Mouse (Mus musculus) hindbrain, embryonic 16.5 days (tissue): ENCODE measurements around the gene Trim6. TPM values are rescaled to one million over a fixed set of nuclear protein-coding genes. Genes with fewer than 3 reads are reported as not detected.

Experiments
- ATAC-seq: fragments of 200-750 bp; cut with Nextera tagmentation; 2 replicates; pipeline ENCODE4 v1.8.0; 2017; ENCODE audit warnings: moderate TSS enrichment, moderate library complexity
- H3K27ac ChIP-seq: fragments of 300-500 bp; sonication (generic); 2 replicates; pipeline ENCODE4 v1.5.1; 2014; ENCODE audit warnings: low read depth, mild to moderate bottlenecking, control low read depth, low read length, moderate library complexity
- H3K27me3 ChIP-seq: fragments of 300-500 bp; sonication (generic); replicated peaks from 2 replicates; pipeline ENCODE4 v1.6.1; 2014; ENCODE audit warnings: low read length; ENCODE audit not compliant: control insufficient read depth, insufficient read depth
- H3K36me3 ChIP-seq: fragments of 300-500 bp; sonication (generic); 2 replicates; pipeline ENCODE4 v1.6.1; 2014; ENCODE audit warnings: mild to moderate bottlenecking, low read length, moderate library complexity, mixed read lengths; ENCODE audit not compliant: control insufficient read depth, insufficient read depth
- H3K4me1 ChIP-seq: fragments of 300-500 bp; sonication (generic); 2 replicates; pipeline ENCODE4 v1.6.1; 2014; ENCODE audit warnings: low read depth, low read length; ENCODE audit not compliant: control insufficient read depth, insufficient read depth
- H3K4me2 ChIP-seq: fragments of 300-500 bp; sonication (generic); 2 replicates; pipeline ENCODE4 v1.6.1; 2014; ENCODE audit warnings: mild to moderate bottlenecking, low read length, control low read depth, moderate library complexity
- H3K4me3 ChIP-seq: fragments of 300-500 bp; sonication (generic); 2 replicates; pipeline ENCODE4 v1.5.1; 2014; ENCODE audit warnings: mild to moderate bottlenecking, low read length, control low read depth, moderate library complexity
- H3K9ac ChIP-seq: fragments of 300-500 bp; sonication (generic); 2 replicates; pipeline ENCODE4 v1.6.1; 2014; ENCODE audit warnings: low read depth, mild to moderate bottlenecking, control low read depth, low read length, moderate library complexity
- H3K9me3 ChIP-seq: fragments of 300-500 bp; sonication (generic); 2 replicates; pipeline ENCODE4 v1.6.1; 2014; ENCODE audit warnings: mild to moderate bottlenecking, low read length, moderate library complexity; ENCODE audit not compliant: control insufficient read depth
- WGBS: fragments of 180-500 bp; shearing (Covaris S2); extraction: QIAGEN DNeasy Blood & Tissue Kit; methylation state at CpG from one replicate; pipeline ENCODE4 v1.1.7; 2014; 5-methylcytosine and 5-hydroxymethylcytosine counted together
- polyA plus RNA-seq: library from polyadenylated mRNA; unstranded; fragments of >200 nt; fragmentation: Nextera tagmentation; extraction: Ambion mirVana; gene quantifications from 2 replicates; pipeline ENCODE4 v1.2.1, GENCODE M21; 2015

Gene Trim6
- 0.30 and 0.41 TPM in 2 replicates for polyA plus RNA-seq

GRCm38 (mm10) chr7:104218701-104219569, at the start of gene Trim6:
Trim6 (plus strand) TSS chr7:104218793.
- Histone ChIP-seq H3K9me3 (no peaks in the 10 kb centered on the region), H3K4me3 (peak within 1 kb of the TSS; percentile 35), H3K4me1 (peaks cover 3% of the 10 kb centered on the region; the same call in 1 of the 2 replicates), H3K9ac (peak within 1 kb of the TSS; percentile 39), H3K27me3 (no peaks in the 10 kb centered on the region), H3K27ac (no peak within 1 kb of the TSS), H3K4me2 (peak within 1 kb of the TSS; percentile 57), H3K36me3 (no peaks in the 10 kb centered on the region)
- 4% methylated on average over 37 of the region's 37 CpGs for WGBS
- peak; percentile 63 for ATAC-seq

GRCm38 (mm10) chr7:104169634-104170204, 48.9 kb upstream of the Trim6 start:
- WGBS: 74% methylated on average over 6 of the region's 6 CpGs
- Histone ChIP-seq H3K4me2 (no peak overlapping the region), H3K4me1 (no peaks in the 10 kb centered on the region), H3K4me3 (no peak overlapping the region), H3K36me3 (no peaks in the 10 kb centered on the region), H3K9me3 (no peaks in the 10 kb centered on the region), H3K9ac (no peak overlapping the region), H3K27me3 (no peaks in the 10 kb centered on the region), H3K27ac (no peak overlapping the region)
- no peak for ATAC-seq

GRCm38 (mm10) chr7:104175085-104175484, 43.5 kb upstream of the Trim6 start:
- H3K4me1 ChIP-seq: no peaks in the 10 kb centered on the region
- no peak for ATAC-seq
- WGBS: 11% methylated on average over 1 of the region's 1 CpGs

GRCm38 (mm10) chr7:104178422-104179054, 40.1 kb upstream of the Trim6 start:
- 55% methylated on average over 5 of the region's 5 CpGs for WGBS
- Histone ChIP-seq H3K27ac (no peak overlapping the region), H3K4me1 (no peaks in the 10 kb centered on the region), H3K4me3 (no peak overlapping the region), H3K36me3 (no peaks in the 10 kb centered on the region), H3K4me2 (no peak overlapping the region), H3K9ac (no peak overlapping the region), H3K27me3 (no peaks in the 10 kb centered on the region), H3K9me3 (no peaks in the 10 kb centered on the region)
- peak; percentile 81 for ATAC-seq

More at GRCm38 (mm10) chr7:104175085-104175484, 43.5 kb upstream of the Trim6 start:
- Histone ChIP-seq H3K36me3 (no peaks in the 10 kb centered on the region), H3K9me3 (no peaks in the 10 kb centered on the region), H3K4me2 (no peak overlapping the region), H3K27me3 (no peaks in the 10 kb centered on the region), H3K9ac (no peak overlapping the region), H3K27ac (no peak overlapping the region), H3K4me3 (no peak overlapping the region)

DNA sequence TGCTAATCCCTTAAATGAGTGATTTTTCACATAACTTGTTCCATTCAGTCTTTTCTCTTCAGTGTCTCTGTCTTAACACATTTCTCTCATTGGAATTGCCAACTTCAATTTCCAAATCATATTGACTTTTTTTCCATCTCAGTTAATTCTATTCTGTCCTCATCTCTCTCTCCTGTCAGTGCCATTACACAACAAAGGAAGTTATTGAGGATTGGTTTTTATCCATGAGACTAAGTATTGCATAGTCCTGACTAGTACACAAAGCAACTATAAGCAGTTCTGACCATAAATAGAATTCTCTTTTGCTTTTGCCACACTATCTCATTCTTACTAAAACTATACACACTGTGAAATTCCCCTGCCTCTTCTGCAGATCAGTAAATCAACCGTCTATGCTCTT, 39.5 kb upstream of the Trim6 start:
- WGBS: 68% methylated on average over 1 of the region's 1 CpGs
- no peak overlapping the region for H3K27ac ChIP-seq

DNA sequence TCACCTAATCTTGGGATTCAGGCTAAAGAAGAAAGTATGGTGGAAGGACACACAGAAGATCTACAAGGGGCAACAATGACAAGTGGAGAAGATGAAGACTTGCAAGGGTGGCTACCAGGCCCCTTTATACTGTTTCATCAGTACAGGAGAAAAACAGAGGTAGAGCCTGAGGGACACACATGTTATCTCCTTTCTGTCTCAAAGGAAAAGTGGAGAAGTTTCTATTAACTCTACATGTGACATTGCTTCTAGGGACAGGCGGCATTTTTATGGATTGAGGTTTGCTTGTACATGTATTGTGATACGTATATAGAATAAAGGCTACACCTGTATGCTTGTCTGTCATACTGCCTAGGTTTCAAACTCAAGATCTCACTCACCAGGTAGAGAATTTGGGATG, 35.3 kb upstream of the Trim6 start, which contains the start of gene Olfr648:
Gene Olfr648 (minus strand): TSS at position 101 of the 400 bp plus-strand sequence.
- Histone ChIP-seq H3K36me3 (no peaks in the 10 kb centered on the region), H3K4me1 (no peaks in the 10 kb centered on the region), H3K4me3 (no peak within 1 kb of the TSS), H3K27me3 (no peaks in the 10 kb centered on the region), H3K27ac (no peak within 1 kb of the TSS), H3K4me2 (no peak within 1 kb of the TSS), H3K9ac (no peak within 1 kb of the TSS), H3K9me3 (no peaks in the 10 kb centered on the region)
- ATAC-seq: no peak
- 91% methylated on average over 2 of the region's 2 CpGs for WGBS

More for the DNA sequence above, 39.5 kb upstream of the Trim6 start:
- Histone ChIP-seq H3K4me3 (no peak overlapping the region), H3K4me2 (no peak overlapping the region), H3K4me1 (no peaks in the 10 kb centered on the region), H3K36me3 (no peaks in the 10 kb centered on the region), H3K9ac (no peak overlapping the region), H3K27me3 (no peaks in the 10 kb centered on the region), H3K9me3 (no peaks in the 10 kb centered on the region)
- ATAC-seq: no peak

DNA sequence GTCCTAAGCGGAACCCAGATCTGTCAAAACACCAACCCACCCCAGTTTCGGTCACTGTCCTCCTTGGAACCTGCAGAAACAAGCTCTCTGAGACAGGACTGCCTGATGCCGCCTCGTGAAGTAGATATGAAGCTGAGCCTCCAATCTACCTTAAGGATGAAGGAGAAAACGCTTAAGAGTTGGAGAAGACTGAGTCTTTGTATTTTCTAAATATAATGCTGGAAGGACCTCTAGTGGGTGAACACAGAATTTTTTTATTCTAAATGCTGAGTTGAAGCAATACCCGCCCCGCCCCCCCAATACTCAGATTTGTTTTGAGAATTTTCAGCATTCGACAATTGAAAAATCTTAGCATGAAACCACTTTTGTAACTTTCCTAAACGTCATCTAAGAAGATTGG, 27.3 kb upstream of the Trim6 start:
- ATAC-seq: no peak
- 63% methylated on average over 9 of the region's 9 CpGs for WGBS

GRCm38 (mm10) chr7:104195885-104196284, 22.7 kb upstream of the Trim6 start, which contains the start of gene Olfr649:
Olfr649 (minus strand) TSS chr7:104195985.
- Histone ChIP-seq H3K9me3 (no peaks in the 10 kb centered on the region), H3K36me3 (no peaks in the 10 kb centered on the region), H3K4me2 (no peak within 1 kb of the TSS), H3K27ac (no peak within 1 kb of the TSS), H3K9ac (no peak within 1 kb of the TSS), H3K4me1 (no peaks in the 10 kb centered on the region), H3K27me3 (no peaks in the 10 kb centered on the region), H3K4me3 (no peak within 1 kb of the TSS)
- ATAC-seq: no peak
- WGBS: 86% methylated on average over 6 of the region's 6 CpGs

More for the DNA sequence above, 27.3 kb upstream of the Trim6 start:
- Histone ChIP-seq H3K27ac (no peak overlapping the region), H3K27me3 (no peaks in the 10 kb centered on the region), H3K4me2 (no peak overlapping the region), H3K4me3 (no peak overlapping the region), H3K4me1 (no peaks in the 10 kb centered on the region), H3K9ac (no peak overlapping the region), H3K9me3 (no peaks in the 10 kb centered on the region), H3K36me3 (no peaks in the 10 kb centered on the region)

GRCm38 (mm10) chr7:104199822-104200221, 18.8 kb upstream of the Trim6 start:
- ATAC-seq: no peak
- Histone ChIP-seq H3K4me3 (no peak overlapping the region), H3K27ac (no peak overlapping the region), H3K4me1 (no peaks in the 10 kb centered on the region), H3K36me3 (no peaks in the 10 kb centered on the region), H3K4me2 (no peak overlapping the region), H3K9ac (no peak overlapping the region), H3K9me3 (no peaks in the 10 kb centered on the region), H3K27me3 (no peaks in the 10 kb centered on the region)
- 8% methylated on average over 5 of the region's 5 CpGs for WGBS
